Mouse (Mus musculus): Measurements from ENCODE around the gene Dock1. TPM values are rescaled to one million over a fixed set of nuclear protein-coding genes. Genes with fewer than 3 reads are reported as not detected.

The Dock1 gene
- polyA plus RNA-seq, 1 experiment: 59.7 TPM

GRCm38 (mm10) chr7:134901992-134902391 is 231.5 kb downstream of the Dock1 start:
- Histone ChIP-seq H3K4me3 (ENCODE audit: insufficient read depth, low read length) (no peak overlapping the region), H3K27ac (ENCODE audit: insufficient read depth, low read length) (no peak overlapping the region), H3K4me1 (ENCODE audit: control insufficient read depth, insufficient read depth, low read length) (no peaks in the 10 kb centered on the region)
- TF ChIP-seq CTCF (IDR thresholded peaks at IDR 0.05; ENCODE audit: borderline replicate concordance, insufficient read depth, low read length) (no peak), POLR2A (IDR thresholded peaks at IDR 0.05; ENCODE audit: low read depth, low read length) (no peak)

GRCm38 (mm10) chr7:134931886-134932285 is 261.4 kb downstream of the Dock1 start:
- no peak overlapping the region for H3K4me3 ChIP-seq (ENCODE audit: insufficient read depth, low read length)
- H3K27ac ChIP-seq (ENCODE audit: insufficient read depth, low read length): no peak overlapping the region
- no peaks in the 10 kb centered on the region for H3K4me1 ChIP-seq (ENCODE audit: control insufficient read depth, insufficient read depth, low read length)
- TF ChIP-seq CTCF (IDR thresholded peaks at IDR 0.05; ENCODE audit: borderline replicate concordance, insufficient read depth, low read length) (no peak), POLR2A (IDR thresholded peaks at IDR 0.05; ENCODE audit: low read depth, low read length) (no peak)

- Histone ChIP-seq H3K27ac (ENCODE audit: insufficient read depth, low read length) (no peak overlapping the region), H3K4me3 (ENCODE audit: insufficient read depth, low read length) (peak overlapping the region; percentile 31), H3K4me1 (ENCODE audit: control insufficient read depth, insufficient read depth, low read length) (no peaks in the 10 kb centered on the region)
- TF ChIP-seq CTCF (IDR thresholded peaks at IDR 0.05; ENCODE audit: borderline replicate concordance, insufficient read depth, low read length) (no peak), POLR2A (IDR thresholded peaks at IDR 0.05; ENCODE audit: low read depth, low read length) (no peak)
Measured at GRCm38 (mm10) chr7:134937471-134937926, 267.0 kb downstream of the Dock1 start.

- Histone ChIP-seq H3K27ac (ENCODE audit: insufficient read depth, low read length) (no peak within 1 kb of the TSS), H3K4me1 (ENCODE audit: control insufficient read depth, insufficient read depth, low read length) (no peaks in the 10 kb centered on the region), H3K4me3 (ENCODE audit: insufficient read depth, low read length) (peak within 1 kb of the TSS; percentile 36)
- TF ChIP-seq CTCF (IDR thresholded peaks at IDR 0.05; ENCODE audit: borderline replicate concordance, insufficient read depth, low read length): no peak
- 0 out of 2 replicates have a peak, but pooled peaks have one; percentile 19 for TF ChIP-seq POLR2A (IDR thresholded peaks at IDR 0.05; ENCODE audit: low read depth, low read length)
Measured at GRCm38 (mm10) chr7:134937927-134938609, 267.6 kb downstream of the Dock1 start, which contains the start of gene Fam196a. Gene Fam196a, minus strand, starts transcription at chr7:134938430.

- TF ChIP-seq CTCF (IDR thresholded peaks at IDR 0.05; ENCODE audit: borderline replicate concordance, insufficient read depth, low read length): no peak
- TF ChIP-seq POLR2A (IDR thresholded peaks at IDR 0.05; ENCODE audit: low read depth, low read length): no peak
- Histone ChIP-seq H3K27ac (ENCODE audit: insufficient read depth, low read length) (no peak overlapping the region), H3K4me1 (ENCODE audit: control insufficient read depth, insufficient read depth, low read length) (no peaks in the 10 kb centered on the region), H3K4me3 (ENCODE audit: insufficient read depth, low read length) (no peak overlapping the region)
Measured at GRCm38 (mm10) chr7:134941891-134942290, 271.4 kb downstream of the Dock1 start.

- Histone ChIP-seq H3K4me1 (ENCODE audit: control insufficient read depth, insufficient read depth, low read length) (no peaks in the 10 kb centered on the region), H3K27ac (ENCODE audit: insufficient read depth, low read length) (no peak overlapping the region), H3K4me3 (ENCODE audit: insufficient read depth, low read length) (no peak overlapping the region)
- TF ChIP-seq POLR2A (IDR thresholded peaks at IDR 0.05; ENCODE audit: low read depth, low read length): no peak
- no peak for TF ChIP-seq CTCF (IDR thresholded peaks at IDR 0.05; ENCODE audit: borderline replicate concordance, insufficient read depth, low read length)
Measured at GRCm38 (mm10) chr7:134943063-134943462, 272.6 kb downstream of the Dock1 start.

GRCm38 (mm10) chr7:134943701-134944100 is 273.2 kb downstream of the Dock1 start:
- H3K4me3 ChIP-seq (ENCODE audit: insufficient read depth, low read length): no peak overlapping the region
- TF ChIP-seq POLR2A (IDR thresholded peaks at IDR 0.05; ENCODE audit: low read depth, low read length): no peak
- TF ChIP-seq CTCF (IDR thresholded peaks at IDR 0.05; ENCODE audit: borderline replicate concordance, insufficient read depth, low read length): no peak
- H3K27ac ChIP-seq (ENCODE audit: insufficient read depth, low read length): no peak overlapping the region
- no peaks in the 10 kb centered on the region for H3K4me1 ChIP-seq (ENCODE audit: control insufficient read depth, insufficient read depth, low read length)

- H3K4me3 ChIP-seq (ENCODE audit: insufficient read depth, low read length): no peak overlapping the region
- no peaks in the 10 kb centered on the region for H3K4me1 ChIP-seq (ENCODE audit: control insufficient read depth, insufficient read depth, low read length)
- H3K27ac ChIP-seq (ENCODE audit: insufficient read depth, low read length): no peak overlapping the region
- no peak for TF ChIP-seq POLR2A (IDR thresholded peaks at IDR 0.05; ENCODE audit: low read depth, low read length)
- no peak for TF ChIP-seq CTCF (IDR thresholded peaks at IDR 0.05; ENCODE audit: borderline replicate concordance, insufficient read depth, low read length)
Measured at GRCm38 (mm10) chr7:134945925-134946716, 275.7 kb downstream of the Dock1 start.

- no peaks in the 10 kb centered on the region for H3K4me1 ChIP-seq (ENCODE audit: control insufficient read depth, insufficient read depth, low read length)
- H3K27ac ChIP-seq (ENCODE audit: insufficient read depth, low read length): no peak overlapping the region
- TF ChIP-seq CTCF (IDR thresholded peaks at IDR 0.05; ENCODE audit: borderline replicate concordance, insufficient read depth, low read length) (no peak), POLR2A (IDR thresholded peaks at IDR 0.05; ENCODE audit: low read depth, low read length) (no peak)
- no peak overlapping the region for H3K4me3 ChIP-seq (ENCODE audit: insufficient read depth, low read length)
Measured at GRCm38 (mm10) chr7:134959086-134959485, 288.6 kb downstream of the Dock1 start.

- H3K4me1 ChIP-seq (ENCODE audit: control insufficient read depth, insufficient read depth, low read length): no peaks in the 10 kb centered on the region
- no peak for TF ChIP-seq POLR2A (IDR thresholded peaks at IDR 0.05; ENCODE audit: low read depth, low read length)
- TF ChIP-seq CTCF (IDR thresholded peaks at IDR 0.05; ENCODE audit: borderline replicate concordance, insufficient read depth, low read length): peak; percentile 38; the same call in 1 of the 2 replicates
- H3K4me3 ChIP-seq (ENCODE audit: insufficient read depth, low read length): no peak overlapping the region
- no peak overlapping the region for H3K27ac ChIP-seq (ENCODE audit: insufficient read depth, low read length)
Measured at GRCm38 (mm10) chr7:134960871-134961270, 290.4 kb downstream of the Dock1 start.

Measured in embryonic fibroblast, embryonic 13.5 days (primary cell).